Mouse (Mus musculus): Measurements from ENCODE around the gene Celf3. TPM values are rescaled to one million over a fixed set of nuclear protein-coding genes. Genes with fewer than 3 reads are reported as not detected.

The Celf3 gene
- 1 to 10 TPM; 1.8 to 6.0 TPM for polyA plus RNA-seq (2017; shearing (Covaris generic))

GRCm38 (mm10) chr3:94477981-94478422 is at the start of gene Celf3:
Gene Celf3, plus strand, starts transcription at chr3:94478295.

DNA sequence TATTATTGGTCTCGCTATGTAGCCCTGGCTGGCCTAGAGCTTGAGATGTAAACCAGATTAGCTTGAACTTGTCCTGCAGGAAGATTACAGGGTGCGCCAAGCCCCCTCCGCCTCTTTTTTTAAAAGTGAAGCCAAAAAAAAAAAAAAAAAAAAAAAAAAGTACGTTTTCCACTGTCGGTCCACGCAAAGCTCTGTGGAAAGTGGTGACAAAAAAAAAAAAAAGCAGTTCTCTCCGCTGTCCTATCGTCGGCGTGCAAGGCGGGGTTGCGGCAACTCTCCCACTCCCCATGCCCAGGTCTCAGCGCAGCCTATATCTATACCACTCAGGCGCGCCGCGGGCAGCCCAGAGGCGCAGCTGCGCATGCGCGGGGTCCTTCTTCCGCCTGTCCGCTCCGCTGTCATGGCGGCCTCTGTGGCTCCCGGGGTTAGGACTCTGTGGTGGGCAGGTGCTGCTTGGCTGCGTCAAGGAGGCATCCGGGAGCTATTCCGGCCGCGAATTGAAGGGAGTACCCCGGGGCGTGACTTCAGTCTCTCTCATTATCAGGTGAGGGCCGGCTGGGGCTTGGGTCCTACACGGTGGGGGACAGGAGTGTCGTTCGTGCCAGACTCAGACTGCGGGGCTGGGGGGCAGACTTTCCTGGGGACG is 35.0 kb upstream of the Celf3 start, which contains the start of gene Mrpl9:
Gene Mrpl9, plus strand, starts transcription at position 368 of the 646 bp plus-strand sequence.

DNA sequence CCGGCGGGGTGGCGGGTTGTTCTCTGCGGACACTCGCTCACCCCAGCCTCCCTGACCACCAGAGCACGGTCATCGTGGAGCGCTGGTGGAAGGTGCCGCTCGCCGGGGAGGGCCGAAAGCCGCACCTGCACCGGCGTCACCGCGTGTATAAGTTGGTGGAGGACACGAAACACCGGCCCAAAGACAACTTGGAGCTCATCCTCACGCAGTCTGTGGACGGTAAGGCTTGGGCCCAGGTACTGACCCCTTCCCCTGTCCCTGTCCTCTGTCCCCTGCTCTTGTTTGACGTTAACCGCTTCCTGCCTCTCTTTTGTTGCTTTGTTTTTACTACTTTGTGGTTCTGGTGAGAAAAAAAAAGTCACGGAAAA is 34.5 kb upstream of the Celf3 start, which contains the start of gene Oaz3:
Gene Oaz3, minus strand, starts transcription at position 319 of the 368 bp plus-strand sequence.

GRCm38 (mm10) chr3:94480291-94480884 is 2.3 kb downstream of the Celf3 start, which contains the start of gene Riiad1:
Gene Riiad1, minus strand, starts transcription at chr3:94480341.

Other genes starting within 250 kb of the Celf3 start
- not detected for gene Gm4778, start 214.3 kb upstream of the Celf3 start, polyA plus RNA-seq (2017; shearing (Covaris generic))
- 1 to 10 TPM; 7.5 to 8.9 TPM for gene Them4, start 168.2 kb upstream of the Celf3 start, polyA plus RNA-seq (2017; shearing (Covaris generic))
- gene Them5, start 136.2 kb upstream of the Celf3 start, polyA plus RNA-seq (2017; shearing (Covaris generic)) = not detected
- gene C2cd4d, start 115.9 kb upstream of the Celf3 start, polyA plus RNA-seq (2017; shearing (Covaris generic)) = not detected
- gene Rorc, start 105.5 kb upstream of the Celf3 start, polyA plus RNA-seq (2017; shearing (Covaris generic)) = 1 to 10 TPM; 1.8 to 4.6 TPM
- gene Lingo4, start 79.8 kb upstream of the Celf3 start, polyA plus RNA-seq (2017; shearing (Covaris generic)) = under 1 TPM; 0.40 to 0.45 TPM
- 1 to 10 TPM; 5.4 to 9.4 TPM for gene Tdrkh, start 65.0 kb upstream of the Celf3 start, polyA plus RNA-seq (2017; shearing (Covaris generic))
- gene Mrpl9, start 35.0 kb upstream of the Celf3 start, polyA plus RNA-seq (2017; shearing (Covaris generic)) = 10 to 100 TPM; 58.1 to 61.6 TPM
- 1 to 10 TPM; 1.6 to 6.3 TPM for gene Oaz3, start 34.4 kb upstream of the Celf3 start, polyA plus RNA-seq (2017; shearing (Covaris generic))
- gene Riiad1, start 2.0 kb downstream of the Celf3 start, polyA plus RNA-seq (2017; shearing (Covaris generic)) = 1 to 10 TPM in 1 of 2 experiments, under 1 TPM in 1; 0.47 to 2.2 TPM
- 10 to 100 TPM; 18.4 to 22.1 TPM for gene Snx27, start 104.4 kb downstream of the Celf3 start, polyA plus RNA-seq (2017; shearing (Covaris generic))
- gene Gm10972, start 164.8 kb downstream of the Celf3 start, polyA plus RNA-seq (2017; shearing (Covaris generic)) = not detected
- 1 to 10 TPM in 1 of 2 experiments, under 1 TPM in 1; 0.73 to 2.4 TPM for gene Tuft1, start 180.6 kb downstream of the Celf3 start, polyA plus RNA-seq (2017; shearing (Covaris generic))
- gene Selenbp2, start 215.3 kb downstream of the Celf3 start, polyA plus RNA-seq (2017; shearing (Covaris generic)) = under 1 TPM in 1 of 2 experiments, not detected in 1; 0.61 TPM

All from inflammation-experienced regulatory T-cells (primary cell).